Mouse (Mus musculus): Measurements from ENCODE around the gene Tab1.

Tab1 gene

DNA sequence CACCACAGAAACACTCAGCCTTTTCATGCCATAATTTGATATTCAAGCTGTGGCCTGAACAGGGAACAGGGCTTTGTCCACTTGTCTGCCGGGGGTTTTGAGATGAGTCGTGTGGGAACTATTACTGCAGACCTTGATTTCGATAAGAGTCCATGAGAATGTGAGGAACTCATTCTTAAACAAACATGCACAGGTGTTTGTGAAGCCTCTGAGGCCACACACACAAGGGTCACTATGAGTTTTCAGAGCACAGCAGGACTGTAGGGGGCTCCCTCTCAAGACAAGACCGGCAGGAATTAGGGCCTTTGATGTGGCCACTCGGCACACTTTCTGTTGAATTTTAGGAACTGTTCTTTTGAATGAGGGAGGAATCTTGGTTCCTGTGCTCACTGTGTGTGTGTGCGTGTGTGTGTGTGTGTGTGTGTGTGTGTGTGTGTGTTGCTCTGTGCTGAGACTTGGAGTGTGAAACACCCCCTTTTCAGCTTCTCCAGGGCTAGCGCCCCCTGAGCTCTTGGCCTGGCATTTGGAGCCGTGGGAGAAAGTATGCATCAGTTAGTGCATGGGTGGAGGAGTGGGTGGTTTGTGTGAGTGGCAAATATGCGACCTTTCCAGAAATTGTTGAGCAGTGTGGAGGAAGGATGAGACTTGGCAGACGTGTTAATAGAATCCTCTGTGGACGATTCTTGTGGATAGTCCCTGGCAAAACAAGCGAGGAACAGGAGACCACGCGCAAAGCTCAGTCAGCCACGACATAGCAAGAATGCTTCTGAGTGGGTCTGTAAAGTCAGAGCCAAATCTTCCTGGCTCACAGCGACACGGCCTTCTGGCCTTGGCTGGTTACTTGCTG is 5.2 kb downstream of the Tab1 start:
- no peak for DNase-seq (ENCODE audit: low spot score)

GRCm38 (mm10) chr15:80140302-80140701 is 7.4 kb downstream of the Tab1 start:
- DNase-seq (ENCODE audit: low spot score), result no peak

DNA sequence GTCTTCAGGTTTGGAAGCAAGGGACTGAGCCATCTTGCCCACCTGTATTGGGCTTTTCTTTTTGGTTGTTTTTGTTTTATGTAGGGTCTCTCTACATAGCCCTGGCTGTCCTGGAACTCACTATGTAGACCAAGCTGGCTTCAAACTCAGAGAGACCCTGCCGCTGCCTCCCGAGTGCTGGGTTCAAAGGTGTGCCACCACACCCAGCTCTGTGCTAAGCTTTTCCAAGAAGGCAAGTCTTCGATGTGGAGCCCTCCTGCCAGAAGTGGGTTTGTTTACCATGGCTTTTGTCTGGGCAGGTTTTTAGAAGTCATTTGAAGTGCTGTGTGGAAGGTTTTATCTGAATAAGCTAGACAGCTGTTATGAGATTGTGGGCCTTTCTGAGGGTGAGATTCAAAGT is 8.0 kb downstream of the Tab1 start:
- DNase-seq (ENCODE audit: low spot score), result no peak

DNA sequence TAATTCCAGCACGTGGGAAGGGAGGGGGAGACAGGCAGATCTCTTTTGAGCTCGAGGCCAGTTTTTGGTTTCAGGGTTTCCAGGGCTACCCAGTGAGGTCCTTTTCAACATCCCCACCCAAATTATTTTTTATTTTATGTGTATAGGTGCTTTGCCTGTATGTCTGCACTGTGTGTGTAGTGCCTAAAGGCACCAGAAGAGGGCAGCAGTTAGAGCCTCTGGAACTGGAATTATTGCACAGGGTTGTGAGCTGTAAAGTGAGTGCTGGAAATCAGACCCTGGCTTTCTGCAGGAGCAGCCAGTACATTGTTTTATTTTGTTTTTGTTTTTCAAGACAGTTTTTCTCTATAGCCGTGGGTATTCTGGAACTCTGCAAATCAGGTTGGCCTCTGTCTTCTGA is 9.2 kb downstream of the Tab1 start:
- DNase-seq (ENCODE audit: low spot score), result no peak

DNA sequence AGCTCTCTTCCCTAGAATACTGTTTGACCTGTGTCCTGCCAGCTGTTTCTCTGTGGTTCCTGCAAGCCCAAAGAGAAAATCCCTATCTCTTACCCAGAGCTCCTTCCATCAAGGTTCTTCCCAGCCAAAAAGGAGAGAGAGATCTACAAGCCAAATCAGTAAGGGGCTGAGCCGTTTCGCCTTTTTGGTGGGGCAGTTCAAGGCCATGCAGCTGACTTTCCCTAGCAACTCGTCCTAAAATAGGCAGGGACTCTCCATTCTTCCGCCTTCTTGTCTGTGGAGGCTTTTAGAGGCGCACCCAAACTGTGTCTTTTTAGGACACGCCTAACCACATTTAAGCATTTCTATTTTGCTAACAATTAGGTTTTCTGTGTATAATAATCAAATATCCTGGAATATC is 10.8 kb downstream of the Tab1 start:
- no peak for DNase-seq (ENCODE audit: low spot score)

DNA sequence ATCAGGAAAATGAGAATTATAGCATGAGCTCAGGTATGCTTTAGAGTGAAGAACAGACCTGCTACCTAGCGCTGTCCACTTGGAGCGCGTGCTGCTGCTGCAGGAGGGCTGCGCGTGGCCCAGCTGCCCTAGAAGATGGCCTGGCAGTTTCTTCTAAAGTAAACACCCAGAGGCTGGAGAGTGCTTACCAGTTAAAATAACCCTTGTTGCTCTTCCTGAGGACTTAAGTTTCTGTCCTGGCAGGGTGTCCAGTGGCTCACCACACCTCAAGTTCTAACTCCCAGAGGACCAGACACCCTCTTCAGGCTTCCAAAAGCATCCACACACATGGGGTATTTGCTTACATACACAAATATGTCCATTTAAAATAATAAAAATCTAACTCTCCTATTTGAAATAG is 12.5 kb downstream of the Tab1 start:
- no peak for DNase-seq (ENCODE audit: low spot score)

DNA sequence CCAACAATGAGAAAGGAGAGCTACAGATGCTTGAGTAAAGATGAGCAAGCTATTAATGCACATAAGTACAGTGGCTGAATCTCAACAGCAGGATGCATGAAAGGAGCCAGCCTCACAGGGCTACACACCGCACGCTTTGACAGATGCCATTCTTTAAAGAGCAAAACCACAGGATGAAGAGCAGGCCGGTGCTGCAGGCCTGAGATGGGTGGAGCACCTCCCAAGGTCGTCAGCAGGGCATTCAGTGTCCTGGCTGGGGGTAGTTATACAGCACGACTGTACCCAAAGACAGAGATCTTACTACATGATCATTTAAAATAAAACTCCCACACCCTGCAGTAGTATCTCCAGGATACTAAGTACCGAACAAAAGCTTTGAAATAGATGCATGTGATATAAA is 13.2 kb downstream of the Tab1 start:
- no peak for DNase-seq (ENCODE audit: low spot score)

GRCm38 (mm10) chr15:80147090-80147489 is 14.2 kb downstream of the Tab1 start:
- no peak for DNase-seq (ENCODE audit: low spot score)

- DNase-seq (ENCODE audit: low spot score), result no peak
Measured at GRCm38 (mm10) chr15:80147511-80147910, 14.6 kb downstream of the Tab1 start.

DNA sequence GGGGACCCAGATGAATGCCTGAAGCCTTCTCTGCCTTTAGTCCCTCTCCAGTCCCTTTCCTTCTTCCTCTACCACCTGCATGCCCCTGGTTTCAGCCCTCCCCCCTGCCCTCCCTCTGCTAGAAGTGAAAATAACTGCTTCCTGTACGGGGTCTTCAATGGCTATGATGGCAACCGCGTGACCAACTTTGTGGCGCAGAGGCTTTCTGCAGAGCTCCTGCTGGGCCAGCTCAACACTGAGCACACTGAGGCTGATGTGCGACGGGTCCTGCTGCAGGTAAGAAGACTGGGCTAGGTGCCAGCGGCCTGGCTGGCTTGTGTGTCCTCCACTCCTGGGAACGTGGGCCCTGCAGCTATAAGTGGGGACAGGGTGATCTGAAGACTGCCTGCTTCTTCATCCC is 15.6 kb downstream of the Tab1 start:
- no peak for DNase-seq (ENCODE audit: low spot score)

DNA sequence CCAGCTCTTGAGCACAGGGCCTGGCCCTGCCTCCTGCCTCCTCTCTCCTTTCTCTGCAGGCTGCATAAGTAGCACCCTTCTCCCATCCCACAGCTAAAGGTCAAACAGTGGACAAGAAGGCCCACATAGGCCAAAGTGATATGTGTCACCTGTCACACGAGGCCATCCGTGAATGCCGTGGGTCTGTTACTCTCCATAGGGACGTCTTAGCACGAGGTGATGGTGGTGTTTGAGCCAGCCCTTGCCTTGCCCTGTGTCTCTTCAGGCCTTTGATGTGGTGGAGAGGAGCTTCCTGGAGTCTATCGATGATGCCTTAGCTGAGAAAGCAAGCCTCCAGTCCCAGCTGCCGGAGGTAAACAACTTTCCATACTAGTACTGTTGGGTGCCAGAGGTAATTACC is 16.6 kb downstream of the Tab1 start:
- no peak for DNase-seq (ENCODE audit: low spot score)

DNA sequence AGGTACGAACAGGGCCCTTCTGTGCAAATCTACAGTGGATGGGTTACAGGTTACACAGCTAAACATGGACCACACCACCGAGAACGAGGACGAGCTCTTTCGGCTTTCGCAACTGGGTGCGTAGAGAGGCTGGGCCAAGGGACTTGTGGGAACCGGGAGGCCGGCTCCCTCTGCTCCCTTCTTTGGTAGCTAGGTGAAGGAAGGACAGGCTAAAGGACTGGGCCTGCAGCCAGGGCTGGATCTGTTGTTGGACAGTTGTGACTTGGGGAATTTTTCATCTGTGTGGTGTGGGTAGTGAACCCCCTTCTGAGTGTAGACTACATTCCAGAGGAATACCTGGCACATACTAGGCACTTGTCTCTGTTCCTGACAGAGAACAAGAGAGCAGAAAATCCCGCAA is 19.7 kb downstream of the Tab1 start:
- DNase-seq (ENCODE audit: low spot score), result no peak

GRCm38 (mm10) chr15:80153757-80154156 is 20.8 kb downstream of the Tab1 start:
- no peak for DNase-seq (ENCODE audit: low spot score)

DNA sequence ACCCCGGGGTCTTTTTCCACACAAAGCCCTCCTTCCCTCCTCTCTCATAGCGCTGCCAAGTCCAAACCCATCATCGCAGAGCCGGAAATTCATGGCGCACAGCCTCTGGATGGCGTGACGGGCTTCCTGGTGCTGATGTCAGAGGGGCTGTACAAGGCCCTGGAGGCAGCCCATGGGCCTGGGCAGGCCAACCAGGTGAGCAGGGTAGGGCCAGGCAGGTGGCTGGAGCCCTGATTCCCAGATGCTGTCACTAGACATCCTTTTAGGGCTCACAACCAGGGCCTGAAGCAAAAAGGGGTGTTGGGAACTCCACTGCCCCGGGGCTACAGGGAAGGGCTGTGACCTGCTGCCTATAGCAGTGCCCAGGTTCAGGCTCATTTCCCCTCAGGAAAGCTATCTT is 22.8 kb downstream of the Tab1 start:
- no peak for DNase-seq (ENCODE audit: low spot score)

- no peak for DNase-seq (ENCODE audit: low spot score)
Measured at GRCm38 (mm10) chr15:80157197-80157943, 24.4 kb downstream of the Tab1 start.

- DNase-seq (ENCODE audit: low spot score), result no peak
Measured at GRCm38 (mm10) chr15:80158001-80158706, 25.2 kb downstream of the Tab1 start.

DNA sequence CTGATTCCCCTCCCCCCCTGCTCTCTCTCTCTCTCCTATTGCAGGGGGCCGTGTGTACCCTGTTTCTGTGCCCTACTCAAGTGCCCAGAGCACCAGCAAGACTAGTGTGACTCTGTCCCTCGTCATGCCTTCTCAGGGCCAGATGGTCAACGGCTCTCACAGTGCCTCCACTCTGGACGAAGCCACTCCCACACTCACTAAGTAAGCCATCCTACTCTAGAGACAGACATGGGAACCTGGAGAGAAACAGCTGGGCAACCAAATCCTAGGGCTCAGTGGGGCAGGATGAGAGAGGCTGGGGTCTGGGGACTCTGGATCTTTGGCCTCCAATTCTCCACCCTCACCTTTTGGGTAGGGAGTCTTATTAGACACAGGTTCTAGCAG is 25.8 kb downstream of the Tab1 start:
- no peak for DNase-seq (ENCODE audit: low spot score)

GRCm38 (mm10) chr15:80159286-80159901 is 26.5 kb downstream of the Tab1 start:
- no peak for DNase-seq (ENCODE audit: low spot score)

GRCm38 (mm10) chr15:80160223-80160622 is 27.3 kb downstream of the Tab1 start:
- DNase-seq (ENCODE audit: low spot score), result no peak

- no peak for DNase-seq (ENCODE audit: low spot score)
Measured at GRCm38 (mm10) chr15:80160726-80161125, 27.8 kb downstream of the Tab1 start.

DNA sequence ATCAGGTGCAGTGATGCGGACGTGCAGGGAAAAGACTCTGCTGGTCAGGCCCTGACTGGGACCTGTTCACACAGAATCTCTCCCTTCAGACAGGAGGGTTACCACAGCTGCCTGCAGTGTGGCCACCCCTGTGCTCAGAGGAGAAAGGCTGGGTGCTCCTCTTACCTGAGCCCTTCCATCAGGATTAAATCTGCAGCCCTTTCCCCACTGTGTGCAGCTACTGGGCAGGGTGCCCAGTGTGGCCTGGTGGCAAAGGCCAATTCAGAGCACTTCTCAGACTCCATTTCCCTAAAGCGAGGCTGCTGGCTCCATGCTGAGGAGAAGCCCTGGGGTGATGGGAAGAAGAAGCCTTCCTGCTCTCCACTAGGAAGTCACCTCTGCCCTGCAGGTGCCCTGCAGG is 28.3 kb downstream of the Tab1 start:
- no peak for DNase-seq (ENCODE audit: low spot score)

DNA sequence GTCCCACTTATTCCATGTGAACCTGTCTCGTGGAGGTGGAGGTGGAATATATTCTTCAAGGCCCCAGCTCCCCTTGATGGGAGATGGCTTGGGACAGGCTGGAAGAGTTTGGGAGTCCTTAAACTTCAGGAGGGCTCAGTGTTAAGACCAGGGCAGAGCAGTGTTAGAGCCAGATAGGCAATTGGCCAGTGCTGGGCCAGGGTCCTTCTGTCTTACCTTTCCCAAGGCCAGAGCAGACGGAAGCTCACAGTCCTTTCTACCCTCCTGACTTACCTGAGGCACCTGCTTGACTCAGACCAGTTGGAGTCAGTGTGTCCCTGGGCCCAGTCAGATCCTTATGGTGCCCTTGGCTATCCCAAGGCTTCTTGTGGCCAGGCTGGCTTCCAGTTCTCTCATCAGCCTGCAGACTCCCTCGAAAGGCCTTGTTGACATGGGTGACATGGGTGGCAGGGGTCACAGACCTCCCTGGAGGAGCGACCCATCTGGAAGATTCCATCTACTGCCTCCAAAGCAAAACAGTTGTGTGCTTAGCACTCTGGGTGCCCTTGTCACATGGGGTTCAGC is 29.6 kb downstream of the Tab1 start:
- DNase-seq (ENCODE audit: low spot score), result no peak
